Mouse (Mus musculus) NIH3T3 (cell line): ENCODE data around the gene Kif1c.
"Not testable (repeated sequence)": the region's sequence is repeated elsewhere in the genome, so short reads cannot be mapped to it uniquely, and the experiment has no call there.

Source experiments
- DNase-seq: peaks from one replicate; pipeline ENCODE4 v3.0.0-alpha.2; 2012; ENCODE audit warnings: low read depth

Gene Kif1c

DNA sequence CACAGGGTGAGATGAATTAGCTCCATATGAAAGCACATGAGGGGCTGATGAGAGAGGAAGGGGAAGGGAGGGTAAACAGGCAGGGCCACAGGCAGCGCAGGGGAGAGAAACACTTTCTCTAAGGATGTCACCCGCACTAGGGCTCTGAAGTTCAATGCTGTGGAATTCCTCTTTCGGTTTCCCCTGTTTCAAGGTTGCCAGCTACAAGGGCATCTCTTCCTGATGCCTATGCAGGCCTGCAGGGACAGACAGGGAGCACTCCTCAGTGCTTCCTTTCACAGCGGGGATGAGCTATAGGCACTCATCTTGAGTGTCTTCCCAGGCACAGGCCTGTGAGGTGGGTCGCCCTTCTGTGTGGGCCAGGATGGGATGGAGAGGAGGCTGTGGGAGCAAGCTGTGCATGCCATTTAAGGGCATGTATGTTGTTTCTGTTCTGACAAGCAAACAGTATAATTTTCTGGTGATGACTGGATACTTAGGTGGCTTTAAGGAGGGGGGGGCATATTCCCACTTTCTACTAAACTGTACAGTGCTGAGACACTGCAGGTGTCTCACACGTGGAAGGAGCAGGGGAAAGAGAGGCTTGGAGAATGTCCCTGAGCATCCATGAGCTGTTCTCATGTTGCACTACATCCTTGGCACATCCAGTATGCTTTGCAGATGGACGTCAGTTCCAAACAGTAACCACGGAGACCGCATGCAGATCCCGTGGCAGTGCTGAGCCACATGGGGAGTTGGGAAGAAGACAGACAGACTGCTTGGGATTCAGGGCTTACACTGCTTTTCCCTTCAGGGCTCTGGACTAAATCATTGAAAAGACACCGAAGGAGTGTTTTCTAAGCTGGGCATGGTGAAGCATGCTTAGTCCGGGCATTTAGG lies 42.5 kb downstream of the Kif1c start:
- no peak for DNase-seq

GRCm38 (mm10) chr11:70745636-70746035 lies 45.3 kb downstream of the Kif1c start:
- no peak for DNase-seq

DNA sequence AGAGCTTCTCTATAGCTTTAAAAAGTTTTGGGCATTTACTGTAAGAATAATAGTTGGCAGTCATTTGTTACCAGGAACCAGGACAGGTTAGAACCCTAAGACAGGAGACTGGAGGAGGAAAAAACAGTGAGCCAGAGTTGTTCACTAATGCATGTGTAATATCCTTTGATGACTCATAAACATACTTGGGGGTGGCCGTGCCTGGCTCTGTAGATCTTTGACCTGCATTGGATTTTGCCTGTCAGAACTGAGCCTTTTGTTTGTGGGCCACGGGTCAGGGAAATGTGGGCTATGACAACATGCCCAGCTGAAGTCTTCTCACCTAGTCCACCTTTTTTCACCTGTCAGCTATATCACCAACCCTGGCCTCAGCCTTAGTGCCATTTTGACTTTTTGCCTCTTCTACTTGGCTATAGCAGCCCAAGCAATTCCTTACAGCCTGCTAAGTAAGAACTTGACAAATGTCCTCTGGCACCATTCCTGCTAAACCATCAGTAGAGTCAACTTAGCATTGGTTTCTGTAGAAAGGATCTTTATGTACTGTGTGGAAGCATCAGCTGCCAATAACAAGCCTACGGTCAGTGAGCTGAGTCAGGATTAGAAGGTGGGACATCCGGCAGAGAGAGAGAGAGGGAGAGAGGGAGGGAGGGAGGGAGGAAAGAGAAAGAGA lies 47.7 kb downstream of the Kif1c start:
- DNase-seq, result peak; percentile 49

- DNase-seq, result no peak
Measured at GRCm38 (mm10) chr11:70752337-70753017, 52.1 kb downstream of the Kif1c start.

DNA sequence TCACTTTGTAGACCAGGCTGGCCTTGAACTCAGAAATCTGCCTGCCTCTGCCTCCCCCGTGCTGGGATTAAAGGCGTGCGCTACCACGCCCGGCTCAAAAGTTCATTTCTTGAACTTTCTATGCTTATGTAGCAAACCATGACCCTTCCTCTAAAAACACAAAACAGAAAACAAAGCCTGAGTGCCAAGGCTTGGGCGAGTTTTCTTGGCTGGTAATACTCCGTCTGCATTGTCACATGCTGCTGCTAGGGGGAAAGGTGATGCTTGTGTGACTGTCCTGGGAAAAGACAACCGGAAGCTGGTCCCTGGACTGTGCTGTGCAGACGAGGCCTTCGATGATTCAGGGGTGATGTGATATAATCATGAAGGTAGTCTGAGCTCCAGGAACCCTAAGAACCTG lies 52.8 kb downstream of the Kif1c start:
- DNase-seq, result no peak

- peak; percentile 20 for DNase-seq
Measured at GRCm38 (mm10) chr11:70754476-70754875, 54.1 kb downstream of the Kif1c start.

GRCm38 (mm10) chr11:70754958-70755357 lies 54.6 kb downstream of the Kif1c start:
- DNase-seq, result no peak

DNA sequence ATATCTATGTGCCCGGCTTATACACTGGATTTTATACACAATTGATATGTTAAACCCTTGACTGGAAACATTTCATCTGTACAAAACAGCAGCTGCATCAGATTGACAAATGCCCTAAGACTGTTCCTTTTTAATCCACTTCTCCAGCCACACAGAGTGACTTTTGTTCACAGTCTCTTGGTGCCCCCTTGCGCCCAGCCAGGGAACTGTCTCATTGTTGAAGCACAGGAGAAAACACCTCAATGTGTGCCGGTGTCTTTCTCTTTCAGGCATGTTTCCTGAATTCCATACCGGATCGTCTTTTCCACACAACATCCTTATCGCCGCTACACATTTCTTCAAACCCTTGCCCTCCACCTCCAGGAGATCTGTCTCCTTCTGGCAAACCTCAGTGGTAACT lies 55.3 kb downstream of the Kif1c start:
- peak; percentile 85 for DNase-seq

DNA sequence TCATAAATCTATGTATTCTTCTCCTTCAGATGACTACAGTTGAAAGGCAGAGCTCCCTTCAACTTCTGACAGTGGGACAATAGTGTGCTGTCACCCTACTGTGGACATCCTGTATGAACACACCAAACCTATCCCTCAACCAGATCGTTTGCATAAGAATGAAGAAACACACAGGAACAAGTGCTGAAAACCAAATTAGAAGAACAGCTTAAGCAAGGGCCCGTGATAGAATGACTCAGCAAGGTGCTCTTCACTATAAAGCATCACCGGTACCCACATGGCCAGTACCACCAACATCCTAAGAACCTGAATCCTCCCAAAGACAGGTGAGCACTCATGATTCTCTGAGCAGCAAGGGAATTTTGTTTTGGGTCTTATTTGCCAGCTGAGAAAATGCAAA lies 60.1 kb downstream of the Kif1c start:
- not testable (repeated sequence) for DNase-seq

DNA sequence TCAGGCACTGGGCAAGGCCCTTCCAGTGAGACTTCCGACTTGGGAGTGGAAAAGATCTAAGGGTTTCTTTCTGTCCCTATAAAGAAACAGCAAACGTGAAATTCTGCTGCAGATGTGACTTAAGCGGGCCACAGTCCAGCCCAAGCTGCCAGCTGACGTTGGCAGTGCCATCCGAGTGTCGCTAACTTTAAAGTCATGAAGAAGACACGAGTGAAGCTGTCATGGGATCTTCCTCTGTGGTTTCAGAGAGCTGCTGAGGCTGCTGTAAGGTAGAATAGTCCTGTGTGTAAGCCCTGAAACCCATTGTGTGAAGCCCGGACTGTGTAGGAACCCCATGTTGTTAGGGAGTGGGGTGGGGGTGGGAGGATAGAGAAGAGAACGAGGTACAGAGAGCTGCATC lies 62.3 kb downstream of the Kif1c start:
- no peak for DNase-seq

- no peak for DNase-seq
Measured at GRCm38 (mm10) chr11:70763582-70763935, 63.2 kb downstream of the Kif1c start.

GRCm38 (mm10) chr11:70763936-70764808 lies 63.8 kb downstream of the Kif1c start, which contains the start of gene Zfp3:
Gene Zfp3, plus strand, starts transcription at chr11:70764209.
- peak; percentile 61 for DNase-seq

DNA sequence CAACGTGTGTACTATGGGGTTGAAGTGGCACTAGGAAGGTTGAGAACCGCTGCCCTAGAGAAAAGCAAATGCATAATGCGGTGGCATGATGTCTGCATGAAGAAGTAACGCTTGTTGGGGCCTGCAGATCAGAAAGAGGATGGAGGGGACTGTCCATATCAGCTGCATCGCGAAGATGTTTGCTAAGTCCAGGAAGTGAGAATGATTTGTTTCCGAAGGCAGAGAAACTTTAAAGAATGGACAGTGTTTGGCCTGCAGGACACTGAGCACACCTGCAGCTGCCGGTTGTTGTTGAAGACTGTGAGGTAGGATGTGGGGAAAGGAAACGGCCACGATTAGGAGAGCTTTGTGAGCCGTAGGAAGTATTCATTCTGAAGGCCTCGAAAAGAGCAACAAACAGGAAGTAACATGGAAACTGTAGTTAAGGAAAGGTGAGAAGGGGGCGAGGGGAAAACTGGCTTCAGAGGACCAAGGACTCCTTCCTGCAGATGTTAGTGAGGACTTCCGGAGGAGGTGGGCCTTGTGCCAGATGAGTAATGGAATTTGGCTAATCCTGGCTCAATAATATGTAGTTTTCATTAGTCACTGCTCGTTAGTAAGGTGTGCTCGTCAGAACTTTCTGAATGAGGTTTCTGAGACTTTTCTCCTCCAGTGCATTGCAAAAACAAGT lies 65.6 kb downstream of the Kif1c start:
- DNase-seq, result peak; percentile 51

- DNase-seq, result no peak
Measured at GRCm38 (mm10) chr11:70770804-70771203, 70.5 kb downstream of the Kif1c start.

DNA sequence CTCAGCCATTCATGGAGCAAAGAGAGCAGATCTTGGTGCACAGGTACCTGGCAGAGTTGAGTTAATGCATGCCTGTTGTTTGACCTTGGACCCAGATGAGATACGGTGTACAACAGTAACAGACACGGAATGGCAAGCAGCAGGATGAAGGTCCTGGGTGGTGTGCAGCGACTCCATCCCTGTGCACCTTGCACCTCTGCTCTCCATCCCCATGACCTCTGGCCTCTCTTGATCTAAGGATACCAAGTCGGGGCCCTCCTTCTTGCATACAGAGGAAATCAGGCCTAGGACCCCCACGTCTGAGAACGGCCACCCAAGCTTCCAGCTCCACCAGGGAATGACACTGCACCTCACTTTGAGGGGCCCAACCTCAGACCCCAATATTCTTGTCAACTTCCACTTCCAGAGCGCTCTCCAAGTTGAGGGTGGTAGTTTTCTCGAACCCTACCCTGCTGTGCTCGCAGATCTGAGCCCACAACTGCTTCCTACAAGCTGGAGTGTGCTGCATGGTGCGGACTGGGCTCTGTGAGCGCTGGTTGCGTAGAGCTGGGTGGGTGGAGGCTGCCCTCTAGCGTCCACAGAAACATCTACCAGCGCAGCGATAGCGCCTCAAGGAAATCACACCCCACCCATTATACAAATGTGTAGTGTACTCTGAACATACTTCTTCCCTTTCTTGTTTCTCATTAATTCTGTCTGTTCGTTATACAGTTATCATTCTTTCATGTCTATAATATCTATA lies 76.7 kb downstream of the Kif1c start:
- peak; percentile 82 for DNase-seq

GRCm38 (mm10) chr11:70777634-70778033 lies 77.3 kb downstream of the Kif1c start:
- no peak for DNase-seq

- peak; percentile 79 for DNase-seq
Measured at GRCm38 (mm10) chr11:70778058-70778457, 77.7 kb downstream of the Kif1c start.
